Mouse (Mus musculus) liver, embryonic 14.5 days (tissue): ENCODE results near the gene Akap13. TPM values are rescaled to one million over a fixed set of nuclear protein-coding genes. Genes with fewer than 3 reads are reported as not detected.
A peak's percentile ranks its signal among the peaks of the same experiment; 100 is the strongest.

Experiments
- ATAC-seq: fragments of 200-750 bp; cut with Nextera tagmentation; 2 replicates; pipeline ENCODE4 v1.8.0; 2017; ENCODE audit warnings: moderate number of reproducible peaks, mild to moderate bottlenecking, moderate library complexity; ENCODE audit not compliant: insufficient read depth
- DNase-seq, 3 experiments: peaks; one replicate each; pipeline ENCODE4 v3.0.0-alpha.2; 2012 to 2013; ENCODE audit warnings: low read depth in 3 of 3, low spot score in 3 of 3
- H3K27ac ChIP-seq: fragments of 300-500 bp; sonication (generic); 2 replicates; pipeline ENCODE4 v1.5.1; 2014; ENCODE audit warnings: moderate library complexity, mild to moderate bottlenecking, control low read depth, inconsistent platforms
- H3K27me3 ChIP-seq: fragments of 300-500 bp; sonication (generic); 2 replicates; pipeline ENCODE4 v1.6.1; 2014; ENCODE audit warnings: mild to moderate bottlenecking, low read length, moderate library complexity; ENCODE audit not compliant: control insufficient read depth, insufficient read depth
- H3K36me3 ChIP-seq: fragments of 300-500 bp; sonication (generic); replicated peaks from 2 replicates; pipeline ENCODE4 v1.6.1; 2014; ENCODE audit warnings: low read depth; ENCODE audit not compliant: control insufficient read depth, insufficient read depth
- H3K4me1 ChIP-seq, 2 experiments: fragments of 200-500 bp in 1 of 2; fragments of 300-500 bp in 1 of 2; sonication (generic) in 1 of 2; replicated peaks; 2 replicates each; pipeline ENCODE4 v1.6.1; 2012 to 2014; ENCODE audit warnings: antibody characterized with exemption in 1 of 2, inconsistent platforms in 1 of 2, low read length in 1 of 2; ENCODE audit not compliant: control insufficient read depth in 2 of 2, insufficient read depth in 2 of 2
- H3K4me2 ChIP-seq: fragments of 300-500 bp; sonication (generic); 2 replicates; pipeline ENCODE4 v1.6.1; 2014; ENCODE audit warnings: low read depth, mild to moderate bottlenecking, control low read depth, moderate library complexity
- H3K4me3 ChIP-seq, 2 experiments: fragments of 200-500 bp in 1 of 2; fragments of 300-500 bp in 1 of 2; sonication (generic) in 1 of 2; 2 replicates each; pipeline ENCODE4 v1.5.1; 2012 to 2014; ENCODE audit warnings: low read depth in 2 of 2, low read length in 2 of 2, mild to moderate bottlenecking in 2 of 2, control low read depth in 1 of 2, inconsistent platforms in 1 of 2, moderate library complexity in 1 of 2; ENCODE audit not compliant: insufficient read depth in 1 of 2
- H3K9ac ChIP-seq: fragments of 300-500 bp; sonication (generic); replicated peaks from 2 replicates; pipeline ENCODE4 v1.6.1; 2014; ENCODE audit warnings: mild to moderate bottlenecking, control low read depth, moderate library complexity
- H3K9me3 ChIP-seq: fragments of 300-500 bp; sonication (generic); 2 replicates; pipeline ENCODE4 v1.6.1; 2016; ENCODE audit warnings: low read length, mixed read lengths; ENCODE audit not compliant: control insufficient read depth
- CTCF ChIP-seq: IDR thresholded peaks from 2 replicates; pipeline ENCODE4 v1.5.1; 2016; ENCODE audit warnings: antibody characterized with exemption, low read depth, control low read depth
- EP300 ChIP-seq: IDR thresholded peaks from 2 replicates; pipeline ENCODE4 v1.6.1; 2016; ENCODE audit warnings: antibody characterized with exemption, low read depth
- WGBS: fragments of 180-500 bp; shearing (Covaris S2); extraction: QIAGEN DNeasy Blood & Tissue Kit; methylation state at CpG from one replicate; pipeline ENCODE4 v1.1.7; 2014; ENCODE audit not compliant: insufficient replicate concordance; 5-methylcytosine and 5-hydroxymethylcytosine counted together
- polyA plus RNA-seq, 2 experiments: library from polyadenylated mRNA; depleted of rRNA in 1 of 2; stranded (reverse) in 1 of 2; unstranded in 1 of 2; fragments of >200 nt; fragmentation: Nextera tagmentation in 1 of 2; extraction: Ambion mirVana in 1 of 2; gene quantifications; 2 replicates each; pipeline versions ENCODE4 v1.2.1 to v1.2.3; 2012 to 2014

The Akap13 gene
- polyA plus RNA-seq, 2 experiments, result 9.0 to 28.1 TPM

DNA sequence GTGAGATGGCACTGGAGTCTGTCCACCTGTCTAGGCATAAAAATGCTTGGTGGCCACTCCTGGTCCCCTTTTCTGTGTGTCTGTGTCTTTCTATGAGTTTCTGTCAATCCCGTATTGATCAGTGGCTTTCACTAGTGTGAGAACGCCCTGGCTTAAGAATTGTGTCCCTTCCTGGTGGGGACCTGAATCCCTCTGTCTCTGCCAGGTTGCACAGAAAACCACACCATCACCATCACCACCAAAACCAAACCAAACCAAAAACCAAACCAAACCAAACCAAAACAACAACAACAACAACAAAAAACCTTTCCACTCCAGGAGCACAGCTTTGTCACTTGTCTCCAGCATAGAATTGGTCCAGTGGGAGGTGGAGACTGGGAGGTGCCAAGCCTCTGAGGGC lies 337.8 kb downstream of the Akap13 start:
- no peak overlapping the region for H3K27ac ChIP-seq
- DNase-seq (no peak), ATAC-seq (no peak)
- no peaks in the 10 kb centered on the region for H3K27me3 ChIP-seq
- H3K9ac ChIP-seq, result no peak overlapping the region
- peaks cover 2 to 26% of the 10 kb centered on the region in 2 experiments; a peak in 3 of 4 replicates for H3K4me1 ChIP-seq
- no peaks in the 10 kb centered on the region for H3K36me3 ChIP-seq
- H3K4me2 ChIP-seq, result no peak overlapping the region
- no peak overlapping the region for H3K4me3 ChIP-seq
- TF ChIP-seq EP300 (no peak), CTCF (no peak)
- 57% methylated on average over 2 of the region's 2 CpGs for WGBS
- H3K9me3 ChIP-seq, result no peaks in the 10 kb centered on the region

- no peak for DNase-seq
- ATAC-seq, result no peak
- 33% methylated on average over 3 of the region's 3 CpGs for WGBS
Observed at GRCm38 (mm10) chr7:75793654-75794335, 338.5 kb downstream of the Akap13 start.

DNA sequence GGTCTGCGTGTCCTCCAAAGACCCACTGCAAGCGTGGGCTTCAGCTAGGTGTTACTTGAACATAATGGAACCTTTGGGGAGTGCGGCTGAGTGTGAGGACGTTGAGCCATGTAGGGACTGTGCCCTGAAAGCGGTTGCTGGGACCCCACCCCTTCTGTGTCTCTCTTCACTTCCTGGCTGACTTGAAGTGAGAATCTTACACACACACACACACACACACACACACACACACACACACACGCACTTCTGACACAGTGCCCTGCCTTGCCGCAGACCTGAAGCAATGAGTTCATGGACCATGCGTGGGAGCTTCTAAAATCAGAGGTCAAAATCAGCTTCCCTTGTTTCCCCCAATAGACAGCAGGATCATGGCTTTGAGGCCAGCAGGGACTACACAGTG lies 339.8 kb downstream of the Akap13 start:
- H3K9me3 ChIP-seq, result no peaks in the 10 kb centered on the region
- no peaks in the 10 kb centered on the region for H3K27me3 ChIP-seq
- H3K9ac ChIP-seq, result no peak overlapping the region
- H3K4me3 ChIP-seq, result no peak overlapping the region
- no peak overlapping the region for H3K27ac ChIP-seq
- H3K36me3 ChIP-seq, result no peaks in the 10 kb centered on the region
- no peak for ATAC-seq
- no peak for DNase-seq
- peaks cover 2 to 28% of the 10 kb centered on the region in 2 experiments; a peak in 3 of 4 replicates for H3K4me1 ChIP-seq
- WGBS, result 63% methylated on average over 8 of the region's 8 CpGs
- H3K4me2 ChIP-seq, result no peak overlapping the region
- TF ChIP-seq CTCF (no peak), EP300 (no peak)

More at GRCm38 (mm10) chr7:75793654-75794335, 338.5 kb downstream of the Akap13 start:
- H3K4me1 ChIP-seq, result peaks cover 2 to 24% of the 10 kb centered on the region in 2 experiments; a peak in 3 of 4 replicates
- TF ChIP-seq EP300, result no peak
- no peak for TF ChIP-seq CTCF
- H3K27ac ChIP-seq, result no peak overlapping the region
- no peak overlapping the region for H3K4me3 ChIP-seq
- no peak overlapping the region for H3K9ac ChIP-seq
- H3K9me3 ChIP-seq, result no peaks in the 10 kb centered on the region
- no peaks in the 10 kb centered on the region for H3K36me3 ChIP-seq
- no peak overlapping the region for H3K4me2 ChIP-seq
- H3K27me3 ChIP-seq, result no peaks in the 10 kb centered on the region

GRCm38 (mm10) chr7:75796474-75796873 lies 341.1 kb downstream of the Akap13 start:
- 0 out of 2 replicates have a peak overlapping the region, but pooled peaks have one; percentile 6 for H3K4me2 ChIP-seq
- peaks cover 2 to 22% of the 10 kb centered on the region in 2 experiments; a peak in 3 of 4 replicates for H3K4me1 ChIP-seq
- no peaks in the 10 kb centered on the region for H3K9me3 ChIP-seq
- TF ChIP-seq CTCF (no peak), EP300 (no peak)
- no peak for ATAC-seq
- no peak overlapping the region for H3K9ac ChIP-seq
- no peak overlapping the region for H3K4me3 ChIP-seq
- H3K27me3 ChIP-seq, result no peaks in the 10 kb centered on the region
- no peak overlapping the region for H3K27ac ChIP-seq
- H3K36me3 ChIP-seq, result no peaks in the 10 kb centered on the region
- DNase-seq, result no peak
- 9% methylated on average over 9 of the region's 9 CpGs for WGBS

- H3K27ac ChIP-seq, result no peak overlapping the region
- DNase-seq, result no peak
- no peak overlapping the region for H3K4me3 ChIP-seq
- no peaks in the 10 kb centered on the region for H3K36me3 ChIP-seq
- H3K27me3 ChIP-seq, result no peaks in the 10 kb centered on the region
- no peak overlapping the region for H3K4me2 ChIP-seq
- peaks cover 0 to 11% of the 10 kb centered on the region in 2 experiments; a peak in 2 of 4 replicates for H3K4me1 ChIP-seq
- WGBS, result 58% methylated on average over 4 of the region's 4 CpGs
- no peak overlapping the region for H3K9ac ChIP-seq
- ATAC-seq, result no peak
- no peaks in the 10 kb centered on the region for H3K9me3 ChIP-seq
- TF ChIP-seq EP300 (no peak), CTCF (no peak)
Observed at GRCm38 (mm10) chr7:75800530-75800929, 345.2 kb downstream of the Akap13 start.
